Mouse (Mus musculus) heart, postnatal 0 days (tissue): ENCODE data around the gene Prelid3b. TPM values are rescaled to one million over a fixed set of nuclear protein-coding genes. Genes with fewer than 3 reads are reported as not detected.

Experiments
- ATAC-seq: fragments of 200-750 bp; cut with Nextera tagmentation; 2 replicates; pipeline ENCODE4 v1.8.0; 2017; ENCODE audit warnings: low read depth, moderate number of reproducible peaks, moderate library complexity; ENCODE audit not compliant: insufficient read depth
- DNase-seq: peaks from one replicate; pipeline ENCODE4 v3.0.0-alpha.2; 2016; ENCODE audit warnings: low spot score
- H3K27ac ChIP-seq: fragments of 300-500 bp; sonication (generic); 2 replicates; pipeline ENCODE4 v1.5.1; 2014; ENCODE audit warnings: low read depth, mild to moderate bottlenecking
- H3K27me3 ChIP-seq: fragments of 300-500 bp; sonication (generic); 2 replicates; pipeline ENCODE4 v1.6.1; 2014; ENCODE audit warnings: low read length, mixed read lengths; ENCODE audit not compliant: control insufficient read depth, insufficient read depth
- H3K36me3 ChIP-seq: fragments of 300-500 bp; sonication (generic); replicated peaks from 2 replicates; pipeline ENCODE4 v1.6.1; 2014; ENCODE audit warnings: low read length, mixed read lengths; ENCODE audit not compliant: control insufficient read depth, insufficient read depth
- H3K4me1 ChIP-seq: fragments of 300-500 bp; sonication (generic); 2 replicates; pipeline ENCODE4 v1.6.1; 2014; ENCODE audit warnings: antibody characterized with exemption; ENCODE audit not compliant: control insufficient read depth, insufficient read depth
- H3K4me2 ChIP-seq: fragments of 300-500 bp; sonication (generic); 2 replicates; pipeline ENCODE4 v1.6.1; 2014; ENCODE audit warnings: low read depth, mild to moderate bottlenecking, low read length, moderate library complexity
- H3K4me3 ChIP-seq: fragments of 300-500 bp; sonication (generic); 2 replicates; pipeline ENCODE4 v1.5.1; 2014; ENCODE audit warnings: low read depth, low read length
- H3K9ac ChIP-seq: fragments of 300-500 bp; sonication (generic); replicated peaks from 2 replicates; pipeline ENCODE4 v1.6.1; 2014; ENCODE audit warnings: low read depth, low read length, mixed read lengths
- H3K9me3 ChIP-seq: fragments of 300-500 bp; sonication (generic); replicated peaks from 2 replicates; pipeline ENCODE4 v1.6.1; 2016; ENCODE audit warnings: low read length; ENCODE audit not compliant: control insufficient read depth
- CTCF ChIP-seq: IDR thresholded peaks from 2 replicates; pipeline ENCODE4 v1.5.1; 2016; ENCODE audit warnings: antibody characterized with exemption, control low read depth, low read depth
- EP300 ChIP-seq: IDR thresholded peaks from 2 replicates; pipeline ENCODE4 v1.6.1; 2016; ENCODE audit warnings: antibody characterized with exemption, low read depth
- WGBS: fragments of 180-500 bp; shearing (Covaris S2); extraction: QIAGEN DNeasy Blood & Tissue Kit; methylation state at CpG from one replicate; pipeline ENCODE4 v1.1.7; 2014; 5-methylcytosine and 5-hydroxymethylcytosine counted together
- polyA plus RNA-seq: library from polyadenylated mRNA; unstranded; fragments of >200 nt; fragmentation: Nextera tagmentation; extraction: Ambion mirVana; gene quantifications from 2 replicates; pipeline ENCODE4 v1.2.1, GENCODE M21; 2015
- total RNA-seq: library from RNA; depleted of rRNA; stranded (reverse); fragments of >200 nt; gene quantifications from 2 replicates; pipeline ENCODE4 v1.2.3, GENCODE M21; 2014; ENCODE audit warnings: low replicate concordance

Prelid3b gene
- total and polyA plus RNA-seq, 2 experiments from 2014 or later, result 83.5 to 155 TPM

DNA sequence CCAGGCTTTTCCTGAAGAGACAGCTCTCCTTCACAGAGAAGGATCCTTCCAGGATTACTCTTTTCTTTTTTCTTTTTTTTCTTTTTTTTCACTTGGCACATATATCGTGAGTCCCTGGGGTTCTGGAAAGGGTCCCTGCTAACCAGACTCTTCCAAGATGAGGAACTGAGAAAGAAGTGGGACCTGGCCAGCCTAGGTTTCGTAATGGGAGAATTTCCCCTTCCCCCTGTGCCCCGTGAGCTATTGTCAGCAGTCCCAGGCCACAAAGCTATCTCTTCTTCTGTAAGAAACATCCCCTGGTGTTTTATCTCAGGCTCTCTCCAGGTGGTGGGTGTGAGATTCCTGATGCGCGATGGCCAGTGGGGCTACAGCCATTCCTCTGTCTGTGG is 33.4 kb downstream of the Prelid3b start:
- Histone ChIP-seq H3K4me1 (peaks cover 25% of the 10 kb centered on the region), H3K4me2 (peak overlapping the region; percentile 79), H3K9me3 (no peaks in the 10 kb centered on the region), H3K27ac (0 out of 2 replicates have a peak overlapping the region, but pooled peaks have one; percentile 18), H3K36me3 (0 out of 2 replicates have a peak, but pooled peaks cover 3% of the 10 kb centered on the region), H3K9ac (no peak overlapping the region), H3K4me3 (peak overlapping the region; percentile 65; the same call in 1 of the 2 replicates), H3K27me3 (no peaks in the 10 kb centered on the region)
- TF ChIP-seq CTCF (no peak), EP300 (no peak)
- 39% methylated on average over 5 of the region's 5 CpGs for WGBS
- no peak for ATAC-seq
- no peak for DNase-seq

- 0 out of 2 replicates have a peak, but pooled peaks cover 3% of the 10 kb centered on the region for H3K36me3 ChIP-seq
- peak within 1 kb of the TSS; percentile 18 for H3K27ac ChIP-seq
- H3K4me1 ChIP-seq, result peaks cover 25% of the 10 kb centered on the region
- peak within 1 kb of the TSS; percentile 66 for H3K9ac ChIP-seq
- TF ChIP-seq EP300 (no peak), CTCF (no peak; the same call in 1 of the 2 replicates)
- H3K4me3 ChIP-seq, result peak within 1 kb of the TSS; percentile 65
- ATAC-seq (peak; percentile 69), DNase-seq (peak; percentile 41)
- 2% methylated on average over 38 of the region's 38 CpGs for WGBS
- peak within 1 kb of the TSS; percentile 79 for H3K4me2 ChIP-seq
- H3K9me3 ChIP-seq, result no peaks in the 10 kb centered on the region
- H3K27me3 ChIP-seq, result no peaks in the 10 kb centered on the region
Measured at GRCm38 (mm10) chr2:174438737-174439449, 34.0 kb downstream of the Prelid3b start, which contains the start of gene Ctsz. Gene Ctsz, minus strand, starts transcription at chr2:174439039.

DNA sequence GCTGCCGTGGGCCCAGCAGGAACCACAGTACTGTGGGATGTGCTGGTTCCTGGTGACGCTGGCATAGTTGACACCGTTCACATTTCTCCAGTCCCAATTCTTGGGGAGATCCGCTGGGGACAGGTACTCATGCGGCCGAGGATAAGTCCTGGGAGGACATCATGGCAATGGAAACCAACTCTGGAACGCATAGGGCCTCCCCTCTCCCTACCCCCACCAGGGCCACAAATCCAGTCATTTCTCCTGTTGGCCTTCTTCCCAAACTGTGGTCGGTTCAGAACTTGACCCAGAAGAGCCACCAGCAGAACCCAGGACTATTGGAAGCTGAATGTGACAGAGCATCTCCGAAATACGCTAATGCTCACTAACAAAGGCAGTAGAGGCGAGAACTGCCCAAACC is 34.7 kb downstream of the Prelid3b start:
- Histone ChIP-seq H3K9ac (peak overlapping the region; percentile 66), H3K4me3 (peak overlapping the region; percentile 65), H3K36me3 (0 out of 2 replicates have a peak, but pooled peaks cover 7% of the 10 kb centered on the region), H3K27ac (peak overlapping the region; percentile 18), H3K4me2 (peak overlapping the region; percentile 79), H3K27me3 (no peaks in the 10 kb centered on the region), H3K4me1 (peaks cover 25% of the 10 kb centered on the region), H3K9me3 (no peaks in the 10 kb centered on the region)
- ATAC-seq (no peak), DNase-seq (no peak)
- TF ChIP-seq EP300, result no peak
- no peak for TF ChIP-seq CTCF
- WGBS, result 62% methylated on average over 11 of the region's 11 CpGs

GRCm38 (mm10) chr2:174437697-174437982 is 35.2 kb downstream of the Prelid3b start:
- Histone ChIP-seq H3K9ac (no peak overlapping the region), H3K4me3 (no peak overlapping the region; the same call in 1 of the 2 replicates), H3K9me3 (no peaks in the 10 kb centered on the region), H3K4me1 (peaks cover 19% of the 10 kb centered on the region), H3K4me2 (peak overlapping the region; percentile 79), H3K27me3 (no peaks in the 10 kb centered on the region), H3K27ac (peak overlapping the region; percentile 18; the same call in 1 of the 2 replicates), H3K36me3 (0 out of 2 replicates have a peak, but pooled peaks cover 7% of the 10 kb centered on the region)
- WGBS, result 96% methylated on average over 4 of the region's 4 CpGs
- ATAC-seq (no peak), DNase-seq (no peak)
- no peak for TF ChIP-seq EP300
- no peak for TF ChIP-seq CTCF

- ATAC-seq, result no peak
- Histone ChIP-seq H3K27ac (no peak overlapping the region), H3K9ac (no peak overlapping the region), H3K27me3 (no peaks in the 10 kb centered on the region), H3K4me3 (no peak overlapping the region), H3K36me3 (0 out of 2 replicates have a peak, but pooled peaks cover 7% of the 10 kb centered on the region), H3K4me2 (peak overlapping the region; percentile 79; the same call in 1 of the 2 replicates), H3K4me1 (peaks cover 14% of the 10 kb centered on the region), H3K9me3 (no peaks in the 10 kb centered on the region)
- DNase-seq, result no peak
- TF ChIP-seq EP300 (no peak), CTCF (no peak)
- 92% methylated on average over 7 of the region's 7 CpGs for WGBS
Measured at GRCm38 (mm10) chr2:174436916-174437696, 35.8 kb downstream of the Prelid3b start.
